Mouse (Mus musculus) megakaryocyte progenitor cell, adult 5-6 weeks (primary cell): ENCODE data around the gene Gm765. TPM values are rescaled to one million over a fixed set of nuclear protein-coding genes. Genes with fewer than 3 reads are reported as not detected.

ENCODE experiments used
- ATAC-seq: replicated peaks from 2 replicates; pipeline ENCODE4 v1.8.0; 2016; ENCODE audit warnings: mild to moderate bottlenecking, moderate TSS enrichment, inconsistent platforms; ENCODE audit not compliant: poor library complexity
- total RNA-seq, 2 experiments: library from RNA; stranded (forward) in 1 of 2; stranded (reverse) in 1 of 2; fragments of 157-497, 149-512 nt in 1 of 2; fragments of 200-1000 nt in 1 of 2; gene quantifications; 2 replicates each; pipeline versions ENCODE4 v1.2.3 to v1.2.4; 2015 to 2017

Gm765 gene
- total RNA-seq (2015) (not detected in 2 replicates), total RNA-seq (2017) (not detected in 2 replicates)

- no peak for ATAC-seq
These were observed at the start of gene Gm765 for GRCm38 (mm10) chr6:98342654-98343053. TSS of gene Gm765 (minus strand) at chr6:98342754.

- ATAC-seq = no peak
These were observed 42.9 kb upstream of the Gm765 start for GRCm38 (mm10) chr6:98385487-98385886.

DNA sequence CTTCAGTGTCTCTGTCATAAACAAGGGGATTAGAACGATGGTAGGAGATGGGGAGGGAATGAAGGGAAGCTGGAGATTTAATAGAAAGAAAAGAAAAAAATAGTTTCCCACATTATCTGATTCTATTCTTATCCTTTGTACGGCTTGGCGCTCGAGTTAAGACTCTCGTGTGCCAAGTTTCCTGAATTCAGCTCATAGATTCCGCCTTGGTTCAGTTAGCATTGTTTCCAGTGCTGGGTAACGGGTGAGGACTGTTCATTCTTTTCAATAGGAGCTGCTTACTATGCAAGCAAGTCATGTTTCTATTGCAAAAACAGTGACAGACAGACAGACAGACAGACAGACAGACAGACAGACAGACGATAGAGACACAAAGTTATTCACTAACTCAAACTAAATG, 41.9 kb upstream of the Gm765 start:
- ATAC-seq = no peak

- ATAC-seq = peak; percentile 57; the same call in 1 of the 2 replicates
These were observed 40.9 kb upstream of the Gm765 start for GRCm38 (mm10) chr6:98383411-98383810.

- no peak for ATAC-seq
These were observed 23.6 kb upstream of the Gm765 start for GRCm38 (mm10) chr6:98366199-98366598.

DNA sequence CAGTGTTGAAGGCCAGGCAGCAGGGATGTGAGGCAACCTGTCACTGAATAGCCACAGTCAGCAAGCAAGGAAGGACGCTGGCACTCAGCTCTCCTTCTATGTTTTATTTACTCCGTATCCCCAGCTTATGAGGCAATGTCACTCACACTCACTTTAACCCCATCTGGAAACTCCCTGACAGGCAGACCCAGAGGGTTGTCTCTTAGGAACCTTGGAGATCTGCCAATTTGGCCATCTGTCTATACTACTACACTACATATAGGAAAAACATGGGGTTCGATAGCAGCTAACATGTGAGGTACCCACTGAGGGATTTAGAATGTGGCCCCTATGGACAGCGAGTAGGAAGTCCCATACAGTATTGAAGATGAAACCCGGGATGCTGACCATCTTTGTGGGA, 12.7 kb upstream of the Gm765 start:
- no peak for ATAC-seq

DNA sequence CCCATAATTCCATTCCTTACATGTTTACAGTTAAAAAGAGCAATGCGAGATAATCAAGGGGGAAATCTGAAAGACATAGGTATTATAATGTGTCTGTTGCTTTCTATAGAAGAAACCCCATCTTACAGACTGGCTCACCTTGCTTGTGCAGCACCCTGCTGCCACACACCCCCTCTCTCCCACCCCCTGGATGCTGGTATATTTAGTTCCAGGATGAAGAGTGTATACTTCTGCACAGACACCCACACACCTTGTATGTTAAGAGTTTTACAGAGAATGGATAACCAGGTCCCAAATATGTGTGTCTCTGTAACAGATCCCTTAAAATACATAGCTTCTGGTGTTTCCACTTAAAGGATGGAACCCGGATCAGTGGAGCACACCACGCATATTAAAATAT, 10.7 kb upstream of the Gm765 start:
- ATAC-seq = no peak

DNA sequence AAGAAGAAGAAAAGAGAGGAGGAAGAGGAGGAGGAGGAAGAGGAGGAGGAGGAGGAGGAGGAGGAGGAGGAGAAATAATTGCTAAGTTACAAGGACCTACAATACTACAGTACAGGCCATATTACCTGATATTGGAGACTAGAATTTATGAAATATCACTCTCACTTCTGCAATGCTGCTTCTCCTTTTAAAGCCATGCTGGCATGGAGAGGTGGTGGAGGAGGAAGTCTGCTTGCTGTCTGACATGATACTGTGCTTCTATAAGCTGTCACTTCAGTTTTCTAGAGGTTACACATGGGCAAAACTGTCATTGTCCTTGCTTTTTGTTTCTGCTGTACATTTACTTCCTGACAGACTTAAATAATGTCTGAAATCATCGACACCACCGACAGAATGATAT, 9.8 kb downstream of the Gm765 start:
- ATAC-seq = peak; percentile 94

DNA sequence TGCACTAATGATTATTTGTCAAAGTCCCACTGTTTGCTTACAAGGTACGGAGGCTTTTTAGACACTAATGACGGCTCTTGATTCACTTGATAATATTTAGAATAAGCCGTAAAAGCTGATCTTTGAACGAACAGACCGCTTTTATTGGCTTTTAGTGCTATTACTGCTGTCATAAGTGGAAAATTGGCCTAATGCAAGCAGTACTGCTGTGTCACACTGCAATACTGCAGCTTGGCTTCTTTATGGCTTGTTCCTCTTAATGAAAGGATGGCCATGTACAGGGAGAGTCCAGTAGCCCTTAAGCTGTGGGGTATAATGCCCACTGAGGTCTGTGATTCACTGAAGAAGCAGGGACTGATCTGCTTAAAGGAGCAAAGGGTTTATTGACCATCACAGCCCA, 30.9 kb downstream of the Gm765 start:
- no peak for ATAC-seq

GRCm38 (mm10) chr6:98307647-98308046, 34.9 kb downstream of the Gm765 start:
- no peak for ATAC-seq

GRCm38 (mm10) chr6:98307159-98307558, 35.4 kb downstream of the Gm765 start:
- no peak for ATAC-seq

DNA sequence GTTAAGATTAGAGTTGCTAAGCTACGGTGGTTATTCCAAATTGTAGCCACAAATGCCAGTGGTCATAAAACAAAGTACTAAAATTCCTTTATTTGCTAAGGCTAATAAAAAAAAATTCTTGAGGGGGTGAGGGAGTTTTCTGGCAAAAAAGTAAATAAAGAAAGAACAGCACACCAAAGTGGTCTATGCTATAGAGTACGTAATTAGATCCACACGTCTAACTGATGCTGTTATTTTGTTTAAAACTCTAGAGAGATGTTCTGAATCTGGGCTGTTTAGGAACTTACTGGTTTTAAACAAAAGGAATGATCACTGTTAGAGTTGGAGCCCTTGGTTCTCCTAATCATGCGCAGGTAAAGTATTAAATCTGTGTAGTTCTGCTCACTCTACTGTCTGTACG, 50.5 kb downstream of the Gm765 start:
- ATAC-seq = no peak

- ATAC-seq = no peak
These were observed 54.2 kb downstream of the Gm765 start for GRCm38 (mm10) chr6:98288316-98288715.

- ATAC-seq = no peak
These were observed 55.0 kb downstream of the Gm765 start for GRCm38 (mm10) chr6:98287521-98287920.

- no peak for ATAC-seq
These were observed 57.4 kb downstream of the Gm765 start for GRCm38 (mm10) chr6:98285190-98285589.

- no peak for ATAC-seq
These were observed 59.8 kb downstream of the Gm765 start for GRCm38 (mm10) chr6:98282791-98283190.

- peak; percentile 87 for ATAC-seq
These were observed 71.0 kb downstream of the Gm765 start for GRCm38 (mm10) chr6:98271553-98271952.

GRCm38 (mm10) chr6:98262961-98263360, 79.6 kb downstream of the Gm765 start:
- no peak for ATAC-seq

GRCm38 (mm10) chr6:98259016-98259415, 83.5 kb downstream of the Gm765 start:
- no peak for ATAC-seq

- no peak for ATAC-seq
These were observed 96.1 kb downstream of the Gm765 start for GRCm38 (mm10) chr6:98246449-98246848.

GRCm38 (mm10) chr6:98243186-98243585, 99.4 kb downstream of the Gm765 start:
- no peak for ATAC-seq

DNA sequence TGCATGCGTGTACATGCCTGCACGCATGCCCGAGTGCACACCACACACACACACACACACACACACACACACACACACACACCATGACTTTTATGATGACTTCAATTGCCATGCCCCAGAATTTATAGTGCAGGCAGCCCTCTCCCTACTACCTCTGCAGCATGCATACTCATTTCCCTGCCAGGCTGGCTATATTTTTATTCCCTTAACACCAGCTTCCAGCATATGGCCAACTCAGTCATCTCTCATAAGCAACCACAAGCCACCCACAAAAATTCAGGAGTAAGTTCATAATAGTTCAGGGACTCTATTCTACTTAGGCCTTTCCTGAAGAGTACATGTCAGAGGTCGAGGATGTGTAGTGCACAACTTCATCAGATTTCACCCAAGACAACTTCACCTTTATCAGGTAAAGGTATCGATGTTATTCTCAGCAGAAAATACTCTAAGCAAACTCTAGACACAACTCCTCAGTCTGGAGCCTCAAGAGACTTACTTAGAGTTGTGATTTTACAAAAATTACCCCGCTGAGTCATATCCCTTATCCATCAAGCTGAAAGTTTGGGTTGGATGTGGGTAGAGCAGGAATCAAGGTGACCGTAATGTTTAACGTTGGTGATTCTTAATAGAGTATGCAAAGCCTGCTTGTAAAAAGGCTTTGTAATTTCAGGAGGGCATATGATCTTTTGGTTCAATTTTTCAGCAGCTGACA, 101.8 kb downstream of the Gm765 start:
- no peak for ATAC-seq

DNA sequence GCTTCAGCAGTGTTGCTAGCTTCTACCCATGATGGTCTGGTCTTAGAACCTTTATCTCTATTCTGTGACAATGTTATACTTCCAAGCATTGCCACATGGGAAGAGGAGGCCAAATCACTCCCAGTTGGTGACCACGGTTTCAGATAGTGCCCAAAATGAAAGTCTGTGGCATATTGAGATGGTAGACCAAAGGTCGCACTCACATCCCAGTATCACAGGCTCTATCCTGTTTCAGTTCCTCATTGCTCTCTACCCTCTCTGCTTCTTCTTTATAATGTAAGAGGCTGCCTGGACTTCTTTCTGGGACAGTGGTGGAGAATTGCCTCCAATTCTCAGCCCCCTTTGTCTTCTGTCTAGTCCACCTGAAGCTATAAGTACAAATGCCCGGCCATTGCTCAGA, 108.5 kb downstream of the Gm765 start:
- ATAC-seq = peak; percentile 66
